Mouse (Mus musculus): ENCODE measurements around the gene Rps27a. TPM values are rescaled to one million over a fixed set of nuclear protein-coding genes. Genes with fewer than 3 reads are reported as not detected.

Rps27a gene
- polyA plus RNA-seq (2012; rRNA removed; ENCODE audit: low replicate concordance), result 93.2 and 229 TPM in 2 replicates

DNA sequence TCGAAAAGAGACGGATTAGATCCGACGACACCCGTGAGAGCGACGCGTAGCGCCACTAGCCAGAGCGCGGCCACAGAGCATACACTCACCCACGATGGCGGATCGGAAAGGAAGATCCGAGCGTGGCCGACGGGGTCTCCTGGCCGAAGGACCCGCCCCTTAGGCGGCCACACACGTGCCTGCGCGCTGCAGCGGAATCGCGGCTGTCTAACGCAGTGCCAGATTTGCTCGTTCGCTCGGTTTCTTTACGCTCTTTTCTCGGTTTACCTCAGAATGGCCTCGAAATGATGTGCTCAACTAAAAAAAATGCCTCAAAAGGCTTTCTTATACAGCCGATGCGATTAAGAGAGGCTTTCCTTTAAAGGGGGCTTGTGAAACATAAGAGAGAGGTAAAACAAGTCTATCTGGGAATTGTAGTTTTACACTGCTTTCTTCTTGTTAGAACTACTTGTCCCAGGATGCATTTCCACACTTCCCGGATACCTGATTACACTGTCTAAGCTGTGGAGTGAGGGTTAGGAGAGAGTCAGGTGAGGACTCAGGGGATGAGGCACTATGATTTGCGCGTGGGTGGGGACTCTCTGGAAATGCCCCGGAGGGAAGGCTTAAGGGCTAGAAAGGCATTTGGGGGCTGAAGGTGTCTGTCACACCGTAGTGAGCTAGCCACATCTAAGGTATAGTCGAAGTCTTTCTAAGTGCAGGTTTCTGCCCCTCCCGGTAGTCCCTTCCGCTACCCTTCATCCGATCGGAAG is at the start of gene Rps27a, which contains the start of gene Clhc1:
TSS of gene Rps27a (minus strand) at position 358 of the 752 bp plus-strand sequence.
TSS of gene Clhc1 (plus strand) at position 199 of the 752 bp plus-strand sequence.

DNA sequence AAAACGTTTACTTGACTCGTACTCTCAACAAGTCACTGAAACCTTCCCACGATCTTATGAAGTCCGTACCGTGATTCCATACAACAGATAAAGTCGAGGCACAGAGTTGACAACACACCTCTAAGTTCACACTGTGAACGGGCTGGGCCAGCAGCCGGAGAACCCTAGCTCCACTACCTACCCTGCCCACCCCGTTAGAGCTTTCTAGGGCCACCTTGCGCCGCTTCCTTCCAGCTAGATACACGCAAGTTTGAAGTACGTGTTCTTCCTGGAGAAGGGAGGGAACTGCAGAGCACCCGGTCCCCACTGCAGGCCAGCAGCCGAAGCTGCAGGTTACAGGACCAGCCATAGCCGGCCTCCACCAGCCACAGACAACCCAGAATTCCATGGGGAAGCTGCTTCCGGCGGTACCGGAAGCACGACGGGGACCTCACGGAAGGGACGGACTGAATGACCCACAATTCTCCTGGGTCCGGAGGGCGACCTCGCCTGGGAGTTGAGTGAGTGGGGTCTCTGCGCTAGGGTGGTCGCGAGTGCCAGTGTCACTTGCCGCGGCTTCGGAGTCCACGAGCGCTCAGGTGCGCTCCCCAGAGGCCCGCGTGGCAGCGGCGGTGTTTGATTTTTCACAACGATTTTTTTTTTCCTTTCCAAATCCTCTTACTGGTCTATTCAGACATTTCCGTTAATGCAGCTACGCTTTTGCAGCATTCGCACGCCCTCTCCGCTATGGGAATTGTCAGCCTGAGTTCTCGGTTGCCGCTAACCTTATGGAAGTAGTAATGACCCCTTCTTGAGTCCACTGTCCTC is 21.7 kb downstream of the Rps27a start, which contains the start of gene Mtif2:
TSS of gene Mtif2 (plus strand) at position 421 of the 807 bp plus-strand sequence.

DNA sequence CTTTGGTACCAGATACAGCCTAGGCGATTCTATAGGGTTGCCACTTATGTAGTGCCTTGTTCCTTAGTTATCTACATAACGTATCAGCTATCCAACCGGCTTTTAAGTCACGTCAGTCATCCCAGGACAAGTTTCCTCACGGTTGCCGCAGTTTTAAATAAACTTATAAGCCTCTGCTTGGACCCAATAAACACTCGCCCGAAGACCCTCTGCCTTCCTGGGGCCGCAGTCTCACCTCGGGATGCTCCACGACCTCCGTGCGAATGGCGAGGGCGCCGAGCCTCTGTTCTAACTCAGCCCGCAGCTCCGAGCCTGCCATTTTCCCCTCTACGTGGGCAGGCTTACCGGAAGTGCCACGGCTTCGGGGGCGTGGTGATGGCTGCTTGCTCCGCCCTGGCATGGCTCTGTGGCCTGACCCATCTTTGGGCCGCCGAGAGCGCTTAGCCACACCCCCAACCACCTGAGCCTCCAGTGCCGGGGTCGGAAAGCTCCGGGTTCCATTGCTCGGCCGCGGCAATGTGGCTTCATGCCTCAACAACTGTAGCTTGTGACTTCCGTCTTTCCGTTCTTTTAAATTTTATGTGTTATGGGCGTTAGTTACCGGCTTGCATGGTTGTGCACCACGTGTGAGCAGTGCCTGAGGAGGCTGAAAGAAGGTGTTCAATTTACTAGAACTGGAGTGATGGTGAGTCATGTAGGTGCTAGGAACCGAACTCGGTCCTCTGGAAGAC is 33.1 kb downstream of the Rps27a start, which contains the start of gene Prorsd1:
TSS of gene Prorsd1 (minus strand) at position 352 of the 731 bp plus-strand sequence.

Other genes starting within 250 kb of the Rps27a start
- gene Ccdc88a, start 174.5 kb downstream of the Rps27a start, polyA plus RNA-seq (2012; rRNA removed; ENCODE audit: low replicate concordance), result 1.4 and 4.3 TPM in 2 replicates
- gene Prorsd1, start 33.1 kb downstream of the Rps27a start, polyA plus RNA-seq (2012; rRNA removed; ENCODE audit: low replicate concordance), result 4.4 and 7.4 TPM in 2 replicates
- 13.0 and 14.2 TPM in 2 replicates for gene Mtif2, start 21.7 kb downstream of the Rps27a start, polyA plus RNA-seq (2012; rRNA removed; ENCODE audit: low replicate concordance)
- 0.07 TPM in 1 of 2 replicates, not detected in the other for gene Clhc1, start 159 bp downstream of the Rps27a start, polyA plus RNA-seq (2012; rRNA removed; ENCODE audit: low replicate concordance)
- 141 and 178 TPM in 2 replicates for gene Rtn4, start 144.8 kb upstream of the Rps27a start, polyA plus RNA-seq (2012; rRNA removed; ENCODE audit: low replicate concordance)